Mouse (Mus musculus) limb, embryonic 15.5 days (tissue): ENCODE measurements around the gene Dguok. TPM values are rescaled to one million over a fixed set of nuclear protein-coding genes. Genes with fewer than 3 reads are reported as not detected.

Experiments
- ATAC-seq: fragments of 200-750 bp; cut with Nextera tagmentation; 2 replicates; pipeline ENCODE4 v1.8.0; 2017; ENCODE audit warnings: low read depth, moderate TSS enrichment; ENCODE audit not compliant: insufficient number of reproducible peaks, low FRiP score, low TSS enrichment
- H3K27ac ChIP-seq: fragments of 300-500 bp; sonication (generic); 2 replicates; pipeline ENCODE4 v1.5.1; 2015; ENCODE audit warnings: moderate library complexity, mild to moderate bottlenecking, inconsistent platforms
- H3K27me3 ChIP-seq: fragments of 300-500 bp; sonication (generic); 2 replicates; pipeline ENCODE4 v1.6.1; 2015; ENCODE audit warnings: inconsistent platforms
- H3K36me3 ChIP-seq: fragments of 300-500 bp; sonication (generic); 2 replicates; pipeline ENCODE4 v1.6.1; 2015; ENCODE audit warnings: inconsistent platforms
- H3K4me1 ChIP-seq: fragments of 300-500 bp; sonication (generic); 2 replicates; pipeline ENCODE4 v1.6.1; 2015; ENCODE audit warnings: inconsistent platforms
- H3K4me2 ChIP-seq: fragments of 300-500 bp; sonication (generic); 2 replicates; pipeline ENCODE4 v1.6.1; 2015; ENCODE audit warnings: mild to moderate bottlenecking, inconsistent platforms
- H3K4me3 ChIP-seq: fragments of 300-500 bp; sonication (generic); 2 replicates; pipeline ENCODE4 v1.5.1; 2015; ENCODE audit warnings: mild to moderate bottlenecking, inconsistent platforms
- H3K9ac ChIP-seq: fragments of 300-500 bp; sonication (generic); 2 replicates; pipeline ENCODE4 v1.6.1; 2015; ENCODE audit warnings: inconsistent platforms
- H3K9me3 ChIP-seq: fragments of 300-500 bp; sonication (generic); 2 replicates; pipeline ENCODE4 v1.6.1; 2016; ENCODE audit warnings: inconsistent platforms
- WGBS: fragments of 180-500 bp; shearing (Covaris S2); methylation state at CpG from one replicate; pipeline ENCODE4 v1.1.7; 2015; 5-methylcytosine and 5-hydroxymethylcytosine counted together
- polyA plus RNA-seq: library from polyadenylated mRNA; unstranded; fragments of >200 nt; fragmentation: Nextera tagmentation; extraction: Ambion mirVana; gene quantifications from 2 replicates; pipeline ENCODE4 v1.2.1, GENCODE M21; 2015

Gene Dguok
- polyA plus RNA-seq, 1 experiment from 2014 or later: 86.6 TPM

DNA sequence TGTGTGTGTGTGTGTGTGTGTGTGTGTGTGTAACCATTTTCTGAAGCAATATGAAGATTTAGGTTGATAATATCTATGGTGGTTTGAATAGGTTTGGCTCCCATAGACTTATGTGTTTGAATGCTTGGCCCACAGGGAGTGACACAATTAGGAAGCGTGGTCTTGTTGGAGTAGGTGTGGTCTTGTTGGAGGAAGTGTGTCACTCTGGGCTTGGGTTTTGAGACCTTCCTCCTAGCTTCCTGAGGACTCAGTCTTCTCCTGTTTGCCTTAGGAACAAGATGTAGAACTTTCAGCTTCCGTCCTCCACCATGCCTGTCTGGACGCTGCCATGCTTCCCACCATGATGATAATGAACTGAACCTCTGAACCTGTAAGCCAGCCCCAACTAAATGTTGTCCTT, 11.9 kb upstream of the Dguok start:
- H3K36me3 ChIP-seq: no peaks in the 10 kb centered on the region
- ATAC-seq: no peak
- no peaks in the 10 kb centered on the region for H3K4me1 ChIP-seq
- H3K9ac ChIP-seq: no peak overlapping the region
- H3K27me3 ChIP-seq: no peaks in the 10 kb centered on the region
- H3K4me2 ChIP-seq: no peak overlapping the region
- no peak overlapping the region for H3K4me3 ChIP-seq
- H3K27ac ChIP-seq: no peak overlapping the region
- WGBS: 82% methylated on average over 3 of the region's 3 CpGs
- no peaks in the 10 kb centered on the region for H3K9me3 ChIP-seq

DNA sequence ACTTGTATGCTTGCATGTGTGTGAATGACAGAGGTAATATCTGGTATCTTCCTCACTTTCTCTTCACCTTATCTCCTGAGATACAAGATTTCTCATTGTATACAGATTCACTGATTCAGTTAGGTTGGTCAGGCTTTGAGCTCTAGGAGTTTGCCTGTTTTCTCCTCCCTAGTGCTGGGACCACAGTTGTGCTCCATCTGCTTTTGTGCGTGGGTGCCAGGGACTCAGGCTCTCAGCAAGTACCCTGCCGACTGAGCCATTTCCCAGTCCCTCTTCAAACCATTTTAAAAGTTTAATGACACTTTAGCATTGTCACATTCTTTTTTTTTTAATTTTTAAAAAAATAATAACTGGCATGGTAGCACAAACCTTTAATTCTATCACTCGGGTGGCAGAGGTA, 8.4 kb upstream of the Dguok start:
- no peak overlapping the region for H3K4me3 ChIP-seq
- no peaks in the 10 kb centered on the region for H3K36me3 ChIP-seq
- H3K4me1 ChIP-seq: no peaks in the 10 kb centered on the region
- no peak for ATAC-seq
- WGBS: 72% methylated on average over 3 of the region's 3 CpGs
- no peaks in the 10 kb centered on the region for H3K9me3 ChIP-seq
- no peak overlapping the region for H3K27ac ChIP-seq
- no peak overlapping the region for H3K4me2 ChIP-seq
- no peak overlapping the region for H3K9ac ChIP-seq
- H3K27me3 ChIP-seq: no peaks in the 10 kb centered on the region

DNA sequence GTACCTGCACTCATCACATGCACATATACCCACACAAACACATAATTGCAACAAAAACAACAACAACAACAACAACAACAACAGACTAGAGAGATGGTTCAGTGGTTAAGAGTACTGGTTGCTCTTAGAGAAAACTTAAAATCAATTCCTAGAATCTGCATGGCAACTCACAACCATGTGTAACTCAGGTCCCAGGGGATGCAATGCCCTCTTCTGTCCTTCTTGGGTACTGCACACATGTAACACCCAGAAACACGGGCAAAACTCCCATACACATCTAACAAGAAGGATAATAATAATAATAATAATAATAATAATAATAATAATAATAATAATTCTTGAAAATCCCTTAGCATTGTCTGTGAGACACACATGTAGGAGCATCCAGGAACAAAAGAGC, 5.7 kb upstream of the Dguok start:
- WGBS: 8% methylated on average over 1 of the region's 1 CpGs
- H3K9me3 ChIP-seq: no peaks in the 10 kb centered on the region
- no peak for ATAC-seq
- H3K27ac ChIP-seq: no peak overlapping the region
- no peak overlapping the region for H3K4me2 ChIP-seq
- no peak overlapping the region for H3K9ac ChIP-seq
- no peaks in the 10 kb centered on the region for H3K27me3 ChIP-seq
- H3K4me3 ChIP-seq: no peak overlapping the region
- peaks cover 1% of the 10 kb centered on the region for H3K4me1 ChIP-seq
- no peaks in the 10 kb centered on the region for H3K36me3 ChIP-seq

DNA sequence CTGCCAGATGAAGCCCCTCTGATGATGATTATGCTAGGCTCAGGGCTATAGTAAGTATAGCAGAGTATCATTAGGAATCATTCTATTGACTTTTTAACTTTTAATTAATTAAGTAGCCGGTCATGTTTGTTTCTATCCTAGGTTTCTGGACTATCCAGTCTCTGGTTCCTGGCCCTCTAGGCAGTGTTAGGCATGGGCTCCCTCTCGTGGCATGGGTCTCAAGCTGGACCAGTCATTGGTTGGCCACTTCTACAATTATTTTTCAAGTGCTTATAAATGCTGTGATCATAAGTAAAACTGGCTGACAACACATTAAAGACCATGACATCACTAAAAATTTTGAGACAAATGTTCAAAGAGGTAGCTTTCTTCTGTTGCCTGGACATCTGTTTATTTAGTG, 3.4 kb upstream of the Dguok start:
- WGBS: 49% methylated on average over 2 of the region's 2 CpGs
- peaks cover 9% of the 10 kb centered on the region for H3K4me1 ChIP-seq
- ATAC-seq: no peak
- no peaks in the 10 kb centered on the region for H3K27me3 ChIP-seq
- no peak overlapping the region for H3K9ac ChIP-seq
- no peak overlapping the region for H3K27ac ChIP-seq
- H3K9me3 ChIP-seq: no peaks in the 10 kb centered on the region
- H3K36me3 ChIP-seq: no peaks in the 10 kb centered on the region
- no peak overlapping the region for H3K4me2 ChIP-seq
- no peak overlapping the region for H3K4me3 ChIP-seq

DNA sequence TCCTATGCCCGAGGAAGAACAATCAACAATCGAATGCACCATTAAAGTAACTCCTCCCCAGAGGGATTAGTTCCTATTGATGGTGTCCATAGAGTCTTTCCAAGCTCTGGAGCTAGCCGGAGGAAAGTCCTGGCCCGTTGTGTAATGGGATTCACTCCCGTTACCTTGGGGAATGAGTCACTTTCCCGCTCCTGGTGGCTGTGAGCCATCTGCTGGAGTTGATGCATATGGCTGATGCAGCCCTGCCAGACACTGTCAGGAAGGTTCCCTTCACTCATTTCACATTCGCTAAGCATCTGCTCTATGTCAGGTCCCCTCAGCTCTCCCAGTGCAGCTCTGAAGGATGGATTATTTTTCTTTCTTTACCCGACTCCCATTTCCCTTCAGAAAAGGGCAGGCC, 2.7 kb upstream of the Dguok start:
- no peak for ATAC-seq
- peaks cover 9% of the 10 kb centered on the region for H3K4me1 ChIP-seq
- no peak overlapping the region for H3K4me2 ChIP-seq
- no peaks in the 10 kb centered on the region for H3K36me3 ChIP-seq
- H3K9me3 ChIP-seq: no peaks in the 10 kb centered on the region
- 47% methylated on average over 8 of the region's 8 CpGs for WGBS
- H3K27me3 ChIP-seq: no peaks in the 10 kb centered on the region
- H3K4me3 ChIP-seq: no peak overlapping the region
- no peak overlapping the region for H3K27ac ChIP-seq
- H3K9ac ChIP-seq: no peak overlapping the region

DNA sequence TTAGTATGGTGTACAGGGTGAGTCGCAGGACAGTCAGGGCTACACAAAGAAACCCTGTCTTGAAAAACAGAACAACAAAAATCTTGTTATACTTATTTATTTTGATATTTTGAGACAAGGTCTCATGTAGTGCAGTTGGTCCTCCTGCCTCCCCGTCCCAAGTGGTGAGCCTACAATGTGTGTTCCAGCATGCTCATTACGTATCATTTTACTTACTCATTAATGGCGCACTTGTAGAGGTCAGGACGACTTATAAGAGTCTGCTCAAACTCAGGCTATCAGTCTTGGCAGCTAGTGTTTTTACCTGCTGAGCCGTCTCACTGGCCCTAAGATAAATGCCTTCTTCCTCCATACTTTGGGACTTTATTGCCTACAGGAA, 388 bp upstream of the Dguok start:
- no peak overlapping the region for H3K9ac ChIP-seq
- H3K4me1 ChIP-seq: peaks cover 9% of the 10 kb centered on the region
- peak overlapping the region; percentile 98 for H3K27ac ChIP-seq
- peaks cover 3% of the 10 kb centered on the region; the same call in 1 of the 2 replicates for H3K36me3 ChIP-seq
- 23% methylated on average over 6 of the region's 6 CpGs for WGBS
- peak overlapping the region; percentile 81 for H3K4me3 ChIP-seq
- no peak for ATAC-seq
- no peaks in the 10 kb centered on the region for H3K9me3 ChIP-seq
- H3K4me2 ChIP-seq: peak overlapping the region; percentile 71
- no peaks in the 10 kb centered on the region for H3K27me3 ChIP-seq

DNA sequence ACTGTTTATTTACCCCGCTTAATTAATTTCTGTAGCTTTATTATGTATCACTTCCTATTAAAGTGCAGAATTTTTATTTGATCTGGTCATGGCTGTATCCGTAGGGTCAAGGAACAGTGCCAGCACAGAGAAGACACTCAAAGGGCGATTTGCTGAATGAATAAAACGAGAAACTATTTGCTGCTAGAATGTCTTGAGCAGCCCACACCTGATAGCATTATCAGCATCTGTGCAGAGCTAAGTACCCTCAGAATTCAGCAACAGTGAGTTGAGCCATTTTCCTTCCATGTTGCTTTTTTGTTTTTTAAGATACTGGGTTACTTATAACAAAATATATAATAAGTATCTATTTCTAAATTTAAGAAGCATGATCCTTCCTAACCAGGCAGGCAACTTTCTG, 1.2 kb downstream of the Dguok start:
- H3K36me3 ChIP-seq: peaks cover 3% of the 10 kb centered on the region; the same call in 1 of the 2 replicates
- H3K9me3 ChIP-seq: no peaks in the 10 kb centered on the region
- H3K9ac ChIP-seq: 0 out of 2 replicates have a peak overlapping the region, but pooled peaks have one; percentile 87
- no peak overlapping the region for H3K27ac ChIP-seq
- H3K4me1 ChIP-seq: peaks cover 9% of the 10 kb centered on the region
- H3K27me3 ChIP-seq: no peaks in the 10 kb centered on the region
- 88% methylated on average over 4 of the region's 4 CpGs for WGBS
- ATAC-seq: no peak
- peak overlapping the region; percentile 71 for H3K4me2 ChIP-seq
- H3K4me3 ChIP-seq: peak overlapping the region; percentile 81

DNA sequence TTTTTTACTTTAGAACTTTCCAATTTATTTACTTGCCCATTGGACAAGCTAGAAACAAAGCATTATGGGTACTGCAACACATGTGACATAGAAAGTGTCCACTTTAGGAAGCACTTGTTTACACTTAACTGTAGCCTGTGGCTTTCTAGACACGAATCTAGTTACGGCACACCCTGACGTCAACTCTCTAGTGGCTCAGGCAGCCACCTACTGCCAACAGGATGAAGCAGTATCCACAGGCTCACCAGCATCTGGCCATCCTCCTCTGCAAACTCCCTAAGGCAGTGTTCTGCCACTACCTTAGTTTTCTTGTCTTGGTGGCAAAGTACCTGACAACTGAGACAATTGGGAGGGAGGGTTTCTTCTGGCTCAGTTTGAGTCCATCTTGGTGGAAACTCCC, 3.4 kb downstream of the Dguok start:
- H3K4me3 ChIP-seq: no peak overlapping the region
- no peak overlapping the region for H3K27ac ChIP-seq
- no peak overlapping the region for H3K9ac ChIP-seq
- no peak for ATAC-seq
- no peaks in the 10 kb centered on the region for H3K27me3 ChIP-seq
- no peak overlapping the region for H3K4me2 ChIP-seq
- 74% methylated on average over 3 of the region's 3 CpGs for WGBS
- H3K4me1 ChIP-seq: peaks cover 9% of the 10 kb centered on the region
- peaks cover 3% of the 10 kb centered on the region; the same call in 1 of the 2 replicates for H3K36me3 ChIP-seq
- no peaks in the 10 kb centered on the region for H3K9me3 ChIP-seq

DNA sequence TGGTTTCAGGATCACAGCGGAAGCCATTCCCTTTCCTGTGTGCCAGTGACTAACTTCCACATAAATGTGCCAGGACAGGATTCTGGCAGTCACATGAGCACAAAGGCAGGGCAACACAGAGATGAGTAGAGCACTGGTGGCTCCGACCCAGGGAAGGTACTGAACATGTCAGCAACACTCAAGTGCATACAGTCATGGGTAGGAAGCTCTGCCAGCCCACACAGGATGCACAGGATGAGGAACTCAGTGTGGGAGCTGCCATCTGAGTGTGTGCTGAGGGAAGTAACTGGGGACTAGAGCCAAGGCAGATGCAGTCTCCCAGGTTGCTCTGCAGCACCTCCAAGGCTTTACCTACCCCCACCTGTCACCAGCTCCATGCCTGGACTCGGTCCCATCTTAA, 4.1 kb downstream of the Dguok start:
- Histone ChIP-seq H3K4me1 (peaks cover 9% of the 10 kb centered on the region), H3K9ac (no peak overlapping the region), H3K9me3 (no peaks in the 10 kb centered on the region), H3K36me3 (peaks cover 3% of the 10 kb centered on the region; the same call in 1 of the 2 replicates), H3K4me2 (no peak overlapping the region), H3K27ac (no peak overlapping the region), H3K27me3 (no peaks in the 10 kb centered on the region), H3K4me3 (no peak overlapping the region)
- WGBS: 79% methylated on average over 3 of the region's 3 CpGs
- ATAC-seq: no peak

DNA sequence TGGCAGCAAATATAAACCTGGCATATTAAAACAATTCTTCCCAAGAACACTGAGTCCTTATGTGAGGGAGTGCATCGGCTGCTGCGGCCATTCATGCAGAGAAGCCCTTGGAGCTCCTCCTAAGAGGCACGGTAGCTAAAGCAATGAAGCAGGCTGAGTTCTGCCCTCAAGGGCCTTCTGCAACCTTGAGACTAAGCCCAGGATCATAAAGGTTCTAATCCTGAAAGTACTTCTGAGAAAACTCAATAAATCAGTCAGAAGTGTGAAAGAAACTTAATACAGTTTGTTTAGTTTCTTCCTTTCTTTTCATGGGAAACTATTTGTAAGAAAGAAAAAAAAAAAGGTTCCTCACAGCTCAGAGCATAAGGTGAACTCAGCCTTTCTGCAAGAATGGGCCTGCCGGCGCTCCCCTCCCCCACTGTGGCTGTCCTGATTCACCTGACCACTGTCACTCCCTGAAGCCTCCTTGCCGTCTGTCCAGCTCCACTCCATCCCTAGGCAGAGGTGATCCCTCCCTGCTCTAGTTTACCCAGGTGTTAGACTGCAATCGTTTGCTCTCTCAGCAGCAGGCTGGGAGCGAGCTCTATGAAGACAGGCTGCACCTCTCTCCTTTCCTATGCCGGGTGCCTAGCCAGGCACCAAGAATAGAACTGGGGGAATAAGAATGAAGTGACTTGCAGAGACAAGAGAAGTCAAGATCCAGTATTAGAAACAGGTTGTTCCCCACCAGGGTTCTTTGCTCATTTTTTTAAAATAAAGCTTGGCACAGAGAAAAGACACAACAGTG, 5.1 kb downstream of the Dguok start:
- no peak for ATAC-seq
- H3K36me3 ChIP-seq: peaks cover 3% of the 10 kb centered on the region; the same call in 1 of the 2 replicates
- no peak overlapping the region for H3K4me2 ChIP-seq
- no peak overlapping the region for H3K4me3 ChIP-seq
- H3K9me3 ChIP-seq: no peaks in the 10 kb centered on the region
- no peaks in the 10 kb centered on the region for H3K27me3 ChIP-seq
- H3K4me1 ChIP-seq: peaks cover 11% of the 10 kb centered on the region
- WGBS: 52% methylated on average over 9 of the region's 9 CpGs
- no peak overlapping the region for H3K27ac ChIP-seq
- H3K9ac ChIP-seq: no peak overlapping the region

DNA sequence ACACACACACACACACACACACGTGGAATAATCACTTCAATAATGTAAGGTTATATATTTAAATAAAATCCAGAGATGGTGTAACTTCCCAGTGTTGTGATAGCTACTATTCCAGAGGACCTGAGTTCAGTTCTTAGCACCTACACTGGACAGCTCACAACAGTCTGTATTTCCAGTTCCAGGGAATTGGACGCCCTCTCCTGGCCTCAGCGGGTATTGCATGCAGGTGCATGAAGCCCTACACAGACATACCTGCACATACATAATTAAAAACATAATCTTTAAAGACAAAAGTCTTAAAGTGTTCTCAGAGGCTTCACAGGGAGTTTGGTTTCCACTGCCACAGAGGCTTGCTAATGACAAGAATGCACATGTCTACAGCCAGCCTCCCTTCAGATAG, 6.3 kb downstream of the Dguok start:
- no peak overlapping the region for H3K9ac ChIP-seq
- H3K36me3 ChIP-seq: peaks cover 10% of the 10 kb centered on the region
- no peak overlapping the region for H3K4me2 ChIP-seq

DNA sequence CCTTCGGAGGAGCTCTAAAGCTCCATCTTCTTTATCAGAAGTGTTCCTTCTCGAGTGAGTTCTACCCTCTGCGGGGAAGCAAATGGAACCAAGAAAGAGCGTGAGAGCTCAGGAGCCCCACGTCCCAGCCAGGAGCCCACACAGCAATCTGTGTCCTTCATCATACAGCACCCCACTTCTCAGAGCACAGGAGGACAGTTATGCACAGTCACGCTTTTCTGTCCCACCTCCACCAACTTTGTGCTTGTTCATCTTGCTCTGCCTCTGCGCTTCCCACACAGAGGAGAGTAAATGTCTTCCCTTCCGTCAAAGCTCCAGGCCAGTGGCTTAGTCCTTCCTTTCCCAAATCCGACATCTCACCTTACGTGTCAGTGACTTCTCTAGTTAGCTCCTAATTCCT, 7.7 kb downstream of the Dguok start:
- Histone ChIP-seq H3K4me2 (no peak overlapping the region), H3K4me3 (no peak overlapping the region), H3K9ac (no peak overlapping the region), H3K4me1 (peaks cover 18% of the 10 kb centered on the region), H3K9me3 (no peaks in the 10 kb centered on the region), H3K36me3 (peaks cover 15% of the 10 kb centered on the region), H3K27ac (no peak overlapping the region), H3K27me3 (no peaks in the 10 kb centered on the region)
- no peak for ATAC-seq
- 92% methylated on average over 10 of the region's 10 CpGs for WGBS

More for the DNA sequence above, 6.3 kb downstream of the Dguok start:
- 67% methylated on average over 3 of the region's 3 CpGs for WGBS
- Histone ChIP-seq H3K4me1 (peaks cover 18% of the 10 kb centered on the region), H3K9me3 (no peaks in the 10 kb centered on the region), H3K4me3 (no peak overlapping the region), H3K27ac (no peak overlapping the region), H3K27me3 (no peaks in the 10 kb centered on the region)
- ATAC-seq: no peak
